Mouse (Mus musculus): ENCODE measurements at regions not wholly inside any gene's neighbourhood (a gene's known extent, or its start where the extent isn't known, plus 50 kb on each side); places are given as distances from the start of the nearest gene placed in this dataset.

DNA sequence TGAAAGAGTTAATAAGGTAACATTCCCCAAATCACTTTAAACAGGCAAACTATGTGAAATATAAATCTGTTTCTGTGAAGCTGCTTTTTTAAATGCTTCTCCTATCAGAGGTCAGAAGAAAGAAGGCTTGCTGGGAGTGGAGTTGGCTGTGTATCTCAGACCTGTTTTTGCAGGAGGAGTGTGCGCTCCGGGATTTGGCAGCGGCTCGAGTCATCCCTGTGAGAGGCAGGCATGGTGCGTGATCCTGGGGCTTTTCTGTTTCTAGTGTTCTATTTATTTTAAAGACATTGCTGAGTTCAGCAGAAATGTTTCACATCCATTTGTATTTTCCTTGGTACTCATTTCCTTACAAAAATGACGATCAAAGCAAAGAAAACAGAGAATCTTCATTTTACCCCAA is 91.0 kb upstream of the Gjb6 start:
- 72% methylated on average over 6 of the region's 6 CpGs for WGBS
- Histone ChIP-seq H3K9ac (replicated peaks; ENCODE audit: low read length) (no peak overlapping the region), H3K9me3 (ENCODE audit: control insufficient read depth, low read length) (no peaks in the 10 kb centered on the region), H3K4me1 (ENCODE audit: control insufficient read depth, insufficient read depth, low read length) (no peaks in the 10 kb centered on the region), H3K36me3 (ENCODE audit: control insufficient read depth, insufficient read depth, low read length) (no peaks in the 10 kb centered on the region), H3K4me3 (replicated peaks; ENCODE audit: low read depth, low read length) (no peak overlapping the region), H3K27ac (replicated peaks; ENCODE audit: low read depth, low read length) (no peak overlapping the region), H3K4me2 (ENCODE audit: low read length) (no peak overlapping the region), H3K27me3 (ENCODE audit: control insufficient read depth, insufficient read depth, low read length) (no peaks in the 10 kb centered on the region)
- no peak for ATAC-seq (ENCODE audit: low FRiP score, low TSS enrichment)
- peak; percentile 13 for DNase-seq

DNA sequence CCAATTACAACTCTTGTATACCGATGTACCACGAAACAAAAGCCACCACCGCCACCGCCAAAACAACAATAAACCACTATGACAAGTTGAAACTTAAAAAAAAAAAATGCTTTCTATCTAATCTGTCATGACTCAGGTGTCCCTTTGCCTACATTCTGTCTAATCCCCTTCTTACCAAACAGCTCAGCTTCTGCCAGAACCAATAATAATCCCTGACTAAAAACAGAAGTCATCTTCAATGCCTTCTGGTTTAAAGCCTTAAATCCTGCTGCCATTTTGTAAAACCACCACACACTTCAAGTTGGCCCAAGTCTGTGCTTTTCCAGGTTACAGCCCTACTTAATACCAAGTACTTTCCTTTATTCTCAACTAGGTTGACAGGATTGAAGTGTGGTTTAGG is 86.9 kb upstream of the Gjb6 start:
- Histone ChIP-seq H3K4me3 (replicated peaks; ENCODE audit: low read depth, low read length) (no peak overlapping the region), H3K4me2 (ENCODE audit: low read length) (no peak overlapping the region), H3K27ac (replicated peaks; ENCODE audit: low read depth, low read length) (no peak overlapping the region), H3K36me3 (ENCODE audit: control insufficient read depth, insufficient read depth, low read length) (no peaks in the 10 kb centered on the region), H3K9me3 (ENCODE audit: control insufficient read depth, low read length) (no peaks in the 10 kb centered on the region), H3K9ac (replicated peaks; ENCODE audit: low read length) (no peak overlapping the region), H3K4me1 (ENCODE audit: control insufficient read depth, insufficient read depth, low read length) (no peaks in the 10 kb centered on the region), H3K27me3 (ENCODE audit: control insufficient read depth, insufficient read depth, low read length) (no peaks in the 10 kb centered on the region)
- ATAC-seq (ENCODE audit: low FRiP score, low TSS enrichment) (no peak), DNase-seq (no peak)
- WGBS = 89% methylated on average over 4 of the region's 4 CpGs

DNA sequence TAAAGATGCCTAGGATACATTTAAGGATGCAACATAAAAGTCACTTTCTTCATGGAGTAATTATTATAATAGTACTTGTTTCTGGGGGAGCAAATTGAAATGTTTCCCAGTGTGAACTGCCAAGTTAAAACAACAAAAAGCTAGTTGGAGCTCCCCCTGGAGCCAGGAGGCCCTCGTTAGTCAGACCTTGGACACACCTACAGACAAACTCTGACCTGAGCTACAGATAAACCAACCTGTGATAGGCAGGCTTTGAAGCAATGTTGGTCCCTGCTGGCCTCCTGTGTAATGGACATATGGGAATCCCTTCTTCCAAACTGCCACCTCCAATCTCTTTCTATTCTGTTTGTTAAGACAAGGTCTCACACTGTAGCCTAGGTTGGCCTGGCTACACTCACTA is 86.2 kb upstream of the Gjb6 start:
- no peaks in the 10 kb centered on the region for H3K36me3 ChIP-seq (ENCODE audit: control insufficient read depth, insufficient read depth, low read length)
- H3K4me1 ChIP-seq (ENCODE audit: control insufficient read depth, insufficient read depth, low read length) = no peaks in the 10 kb centered on the region
- WGBS = 82% methylated on average over 1 of the region's 1 CpGs
- H3K9ac ChIP-seq (replicated peaks; ENCODE audit: low read length) = no peak overlapping the region
- no peak overlapping the region for H3K27ac ChIP-seq (replicated peaks; ENCODE audit: low read depth, low read length)
- ATAC-seq (ENCODE audit: low FRiP score, low TSS enrichment) = no peak
- H3K4me3 ChIP-seq (replicated peaks; ENCODE audit: low read depth, low read length) = no peak overlapping the region
- H3K4me2 ChIP-seq (ENCODE audit: low read length) = no peak overlapping the region
- no peaks in the 10 kb centered on the region for H3K9me3 ChIP-seq (ENCODE audit: control insufficient read depth, low read length)
- H3K27me3 ChIP-seq (ENCODE audit: control insufficient read depth, insufficient read depth, low read length) = no peaks in the 10 kb centered on the region
- DNase-seq = no peak

DNA sequence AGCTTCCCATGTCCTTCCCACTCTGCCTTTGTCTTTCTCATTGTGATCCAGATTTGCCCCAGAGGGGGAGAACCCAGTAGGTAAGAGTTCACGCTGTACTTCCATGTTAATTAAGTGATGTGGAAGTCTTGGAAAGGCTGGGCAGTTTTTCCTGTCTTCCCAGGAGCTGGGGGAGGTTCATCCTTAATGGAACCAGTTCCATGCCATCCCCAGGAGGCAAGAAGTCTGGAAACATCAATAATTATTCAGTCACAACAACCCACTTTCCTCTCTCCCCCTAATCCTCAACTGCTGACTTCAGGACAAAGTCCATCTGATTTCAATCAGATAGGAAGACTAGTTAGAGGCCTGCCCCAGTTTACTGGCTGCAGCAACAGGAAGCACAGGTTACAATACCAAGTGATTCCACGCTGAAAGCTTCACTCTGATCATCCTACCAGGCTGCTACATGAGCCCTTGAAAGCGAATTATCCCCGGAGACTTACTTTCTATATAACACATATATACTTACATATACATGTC is 85.7 kb upstream of the Gjb6 start:
- ATAC-seq (ENCODE audit: low FRiP score, low TSS enrichment) (no peak), DNase-seq (no peak)
- Histone ChIP-seq H3K9ac (replicated peaks; ENCODE audit: low read length) (no peak overlapping the region), H3K27ac (replicated peaks; ENCODE audit: low read depth, low read length) (no peak overlapping the region), H3K4me2 (ENCODE audit: low read length) (no peak overlapping the region), H3K27me3 (ENCODE audit: control insufficient read depth, insufficient read depth, low read length) (no peaks in the 10 kb centered on the region), H3K4me3 (replicated peaks; ENCODE audit: low read depth, low read length) (no peak overlapping the region), H3K9me3 (ENCODE audit: control insufficient read depth, low read length) (no peaks in the 10 kb centered on the region), H3K36me3 (ENCODE audit: control insufficient read depth, insufficient read depth, low read length) (no peaks in the 10 kb centered on the region), H3K4me1 (ENCODE audit: control insufficient read depth, insufficient read depth, low read length) (no peaks in the 10 kb centered on the region)
- WGBS = 68% methylated on average over 4 of the region's 4 CpGs

DNA sequence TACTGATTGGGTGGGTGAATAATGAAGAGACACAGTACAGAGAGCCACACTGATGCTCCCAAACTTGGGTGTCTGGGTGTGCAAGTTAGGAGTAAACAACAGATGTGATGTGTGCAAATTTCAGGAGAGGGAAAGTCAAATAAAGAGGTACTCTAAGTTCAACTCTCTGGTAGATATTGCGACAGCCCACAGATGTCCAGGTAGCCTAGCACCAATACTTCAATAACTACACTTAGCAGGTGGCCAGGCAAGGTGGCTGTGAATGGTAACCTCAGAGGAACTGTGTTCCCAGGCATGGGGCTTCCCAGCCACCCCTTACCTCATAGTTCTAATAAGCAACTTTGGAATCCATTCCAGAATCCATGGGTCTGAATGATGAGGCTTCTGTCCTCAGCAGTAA is 54.4 kb upstream of the Gjb6 start:
- Histone ChIP-seq H3K4me1 (ENCODE audit: control insufficient read depth, insufficient read depth, low read length) (no peaks in the 10 kb centered on the region), H3K4me2 (ENCODE audit: low read length) (no peak overlapping the region), H3K36me3 (ENCODE audit: control insufficient read depth, insufficient read depth, low read length) (no peaks in the 10 kb centered on the region), H3K27ac (replicated peaks; ENCODE audit: low read depth, low read length) (no peak overlapping the region), H3K4me3 (replicated peaks; ENCODE audit: low read depth, low read length) (no peak overlapping the region), H3K27me3 (ENCODE audit: control insufficient read depth, insufficient read depth, low read length) (no peaks in the 10 kb centered on the region), H3K9ac (replicated peaks; ENCODE audit: low read length) (no peak overlapping the region), H3K9me3 (ENCODE audit: control insufficient read depth, low read length) (no peaks in the 10 kb centered on the region)
- ATAC-seq (ENCODE audit: low FRiP score, low TSS enrichment) (no peak), DNase-seq (no peak)
- WGBS = 97% methylated on average over 1 of the region's 1 CpGs
